ENCODE assay signal across 25 mouse cellular contexts in genomic region chr7:45489578-45489977, GRCm38 (mm10). TPM values are rescaled to one million over a fixed set of nuclear protein-coding genes. Genes with fewer than 3 reads are reported as not detected.
A peak's percentile ranks its signal among the peaks of the same experiment; 100 is the strongest.
DNase-seq lines count a peak whose midpoint lies in the region; ATAC-seq lines count a peak whose summit lies in the region.
"Had no signal": no experiment of that assay in that cellular context is flagged by ENCODE, and none has a peak within 500 bp of the region (broad histone marks: within the 10 kb centered on the region; RNA-seq: fewer than 3 reads in every experiment).

No protein-coding gene starts in this region.

- no peaks in the 10 kb centered on the region for H3K27me3 ChIP-seq in limb, embryonic 13.5 days
- H3K27me3 ChIP-seq in limb, embryonic 10.5 days (ENCODE audit: low read depth, poor library complexity, severe bottlenecking) = no peaks in the 10 kb centered on the region
- H3K27me3 ChIP-seq in liver, embryonic 11.5 days (replicated peaks; ENCODE audit: control insufficient read depth, insufficient read depth, low read length) = no peaks in the 10 kb centered on the region
- no peaks in the 10 kb centered on the region for H3K27me3 ChIP-seq in hindbrain, embryonic 14.5 days (ENCODE audit: control insufficient read depth, insufficient read depth, low read length)
- H3K27me3 ChIP-seq: forebrain, embryonic 13.5 days; lung, embryonic 15.5 days had no signal

- H3K4me2 ChIP-seq in limb, embryonic 13.5 days (replicated peaks) = peak overlapping the region; percentile 71; the same call in 1 of the 2 replicates
- H3K4me2 ChIP-seq in liver, embryonic 11.5 days = peak overlapping the region; percentile 73
- no peak overlapping the region for H3K4me2 ChIP-seq in hindbrain, embryonic 14.5 days (replicated peaks)

- 71% methylated on average over 7 of the region's 7 CpGs for WGBS in limb, embryonic 13.5 days
- WGBS in limb, embryonic 10.5 days = 70% methylated on average over 7 of the region's 7 CpGs
- WGBS in liver, embryonic 11.5 days = 46% methylated on average over 7 of the region's 7 CpGs
- WGBS in hindbrain, embryonic 14.5 days = 83% methylated on average over 7 of the region's 7 CpGs

- peaks cover 32% of the 10 kb centered on the region for H3K4me1 ChIP-seq in limb, embryonic 13.5 days
- H3K4me1 ChIP-seq in limb, embryonic 10.5 days = peaks cover 33% of the 10 kb centered on the region
- H3K4me1 ChIP-seq in liver, embryonic 11.5 days (replicated peaks; ENCODE audit: control insufficient read depth, insufficient read depth, low read length) = peaks cover 43% of the 10 kb centered on the region
- H3K4me1 ChIP-seq in hindbrain, embryonic 14.5 days (replicated peaks; ENCODE audit: control insufficient read depth, insufficient read depth, low read length) = peaks cover 11% of the 10 kb centered on the region; the same call in 1 of the 2 replicates

- H3K36me3 ChIP-seq in limb, embryonic 13.5 days = peaks cover 27% of the 10 kb centered on the region
- H3K36me3 ChIP-seq in limb, embryonic 10.5 days = peaks cover 32% of the 10 kb centered on the region
- H3K36me3 ChIP-seq in liver, embryonic 11.5 days (ENCODE audit: control insufficient read depth, insufficient read depth, low read length) = peaks cover 16% of the 10 kb centered on the region
- peaks cover 28% of the 10 kb centered on the region for H3K36me3 ChIP-seq in hindbrain, embryonic 14.5 days (replicated peaks; ENCODE audit: control insufficient read depth, insufficient read depth)

- no peak overlapping the region for H3K9ac ChIP-seq in limb, embryonic 13.5 days
- no peak overlapping the region for H3K9ac ChIP-seq in liver, embryonic 11.5 days (ENCODE audit: low read depth, low read length)
- H3K9ac ChIP-seq in hindbrain, embryonic 14.5 days = no peak overlapping the region

- H3K9me3 ChIP-seq in limb, embryonic 13.5 days = no peaks in the 10 kb centered on the region
- H3K9me3 ChIP-seq in limb, embryonic 10.5 days (replicated peaks) = no peaks in the 10 kb centered on the region
- no peaks in the 10 kb centered on the region for H3K9me3 ChIP-seq in liver, embryonic 11.5 days (ENCODE audit: control insufficient read depth, low read length)
- no peaks in the 10 kb centered on the region for H3K9me3 ChIP-seq in hindbrain, embryonic 14.5 days (ENCODE audit: control insufficient read depth, low read length)
- H3K9me3 ChIP-seq: forebrain, embryonic 13.5 days; lung, embryonic 15.5 days had no signal

- H3K27ac ChIP-seq in limb, embryonic 13.5 days = no peak overlapping the region
- no peak overlapping the region for H3K27ac ChIP-seq in limb, embryonic 10.5 days
- H3K27ac ChIP-seq in liver, embryonic 11.5 days (ENCODE audit: low read depth, low read length) = 0 out of 2 replicates have a peak overlapping the region, but pooled peaks have one; percentile 5
- no peak overlapping the region for H3K27ac ChIP-seq in hindbrain, embryonic 14.5 days
- H3K27ac ChIP-seq: lung, embryonic 15.5 days; stomach, postnatal 0 days had no signal

- H3K4me3 ChIP-seq in limb, embryonic 13.5 days = no peak overlapping the region
- H3K4me3 ChIP-seq in limb, embryonic 10.5 days = no peak overlapping the region
- no peak overlapping the region for H3K4me3 ChIP-seq in liver, embryonic 11.5 days (ENCODE audit: low read depth, low read length)
- H3K4me3 ChIP-seq in hindbrain, embryonic 14.5 days (replicated peaks; ENCODE audit: low read length) = no peak overlapping the region

- ATAC-seq in limb, embryonic 13.5 days (ENCODE audit: low FRiP score, low read depth) = no peak
- peak; percentile 35 for ATAC-seq in liver, embryonic 11.5 days (replicated peaks; ENCODE audit: low FRiP score)
- peak; percentile 51 for ATAC-seq in megakaryocyte progenitor cell, adult 5-6 weeks (replicated peaks; ENCODE audit: poor library complexity)
- no peak for ATAC-seq in hindbrain, embryonic 14.5 days (ENCODE audit: low FRiP score)
- ATAC-seq: activated CD4-positive, CD25-positive, alpha-beta regulatory T cell, adult 4 months; forebrain, embryonic 13.5 days had no signal

- no peak for DNase-seq in limb, embryonic 10.5 days (ENCODE audit: low spot score)
- DNase-seq in c-Kit-positive CD71-positive TER-119-negative erythroid progenitor cells, embryonic 14.5 days (ENCODE audit: low read depth) = peak; percentile 66
- DNase-seq in liver, embryonic 11.5 days (ENCODE audit: low spot score) = no peak
- no peak for DNase-seq in lung, postnatal 10 days
- no peak for DNase-seq in hindbrain, embryonic 14.5 days (ENCODE audit: low spot score)
- DNase-seq: adrenal gland, postnatal 10 days; gastrocnemius, postnatal 14 days; heart, adult 2 months; kidney, adult 8-10 months; kidney, postnatal 36 days; layer of hippocampus, adult 9-11 months; retina, postnatal 1 day; right cerebral cortex, postnatal 4 days had no signal

RNA-seq across cellular contexts. Expression of gene Dhdh, which starts 1.0 kb away (rescaled TPM):
- 2.9 and 4.0 TPM in 2 replicates for polyA plus RNA-seq in limb, embryonic 13.5 days (2015; fragmentation: Nextera tagmentation; extraction: Ambion mirVana)
- polyA plus RNA-seq in limb, embryonic 10.5 days (2016; fragmentation: Nextera tagmentation; extraction: Ambion mirVana) = 4.9 and 5.8 TPM in 2 replicates
- polyA plus RNA-seq in liver, embryonic 11.5 days (2014; fragmentation: Nextera tagmentation; extraction: Ambion mirVana) = 4.9 and 5.8 TPM in 2 replicates
- total RNA-seq in megakaryocyte progenitor cell, adult 5-6 weeks (2015) = 18.6 and 22.4 TPM in 2 replicates
- total RNA-seq in megakaryocyte progenitor cell, adult 5-6 weeks (2017) = 18.1 and 20.7 TPM in 2 replicates
- 2.8 and 3.6 TPM in 2 replicates for polyA plus RNA-seq in hindbrain, embryonic 14.5 days (2014; fragmentation: Nextera tagmentation; extraction: Ambion mirVana)

RNA-seq across cellular contexts. Expression of gene Gm45808, which starts 3.0 kb away (rescaled TPM):
- polyA plus RNA-seq in limb, embryonic 13.5 days (2015; fragmentation: Nextera tagmentation; extraction: Ambion mirVana) = not detected in 2 replicates
- not detected in 2 replicates for polyA plus RNA-seq in limb, embryonic 10.5 days (2016; fragmentation: Nextera tagmentation; extraction: Ambion mirVana)
- polyA plus RNA-seq in liver, embryonic 11.5 days (2014; fragmentation: Nextera tagmentation; extraction: Ambion mirVana) = not detected in 2 replicates
- not detected in 2 replicates for total RNA-seq in megakaryocyte progenitor cell, adult 5-6 weeks (2015)
- total RNA-seq in megakaryocyte progenitor cell, adult 5-6 weeks (2017) = not detected in 2 replicates
- polyA plus RNA-seq in hindbrain, embryonic 14.5 days (2014; fragmentation: Nextera tagmentation; extraction: Ambion mirVana) = not detected in 2 replicates
- total RNA-seq: megakaryocyte, adult 5-6 weeks had no signal
- polyA plus RNA-seq: activated CD4-positive, CD25-positive, alpha-beta regulatory T cell, adult 4 months; forebrain, embryonic 13.5 days; heart, embryonic 16.5 days; hindbrain, embryonic 11.5 days; intestine, embryonic 14.5 days; limb, embryonic 11.5 days; lung, embryonic 15.5 days; stomach, postnatal 0 days; thymus, postnatal 0 days had no signal

RNA-seq across cellular contexts. Expression of gene Tulp2, which starts 7.9 kb away (rescaled TPM):
- 1.0 and 1.2 TPM in 2 replicates for polyA plus RNA-seq in limb, embryonic 13.5 days (2015; fragmentation: Nextera tagmentation; extraction: Ambion mirVana)
- 1.8 and 2.2 TPM in 2 replicates for polyA plus RNA-seq in limb, embryonic 10.5 days (2016; fragmentation: Nextera tagmentation; extraction: Ambion mirVana)
- 2.3 and 3.2 TPM in 2 replicates for polyA plus RNA-seq in liver, embryonic 11.5 days (2014; fragmentation: Nextera tagmentation; extraction: Ambion mirVana)
- total RNA-seq in megakaryocyte progenitor cell, adult 5-6 weeks (2015) = 0.07 TPM in 1 of 2 replicates, not detected in the other
- total RNA-seq in megakaryocyte progenitor cell, adult 5-6 weeks (2017) = not detected in 2 replicates
- polyA plus RNA-seq in hindbrain, embryonic 14.5 days (2014; fragmentation: Nextera tagmentation; extraction: Ambion mirVana) = 0.13 and 0.35 TPM in 2 replicates
- total RNA-seq: gastrocnemius, postnatal 14 days; heart, adult 2 months; megakaryocyte, adult 5-6 weeks had no signal

RNA-seq across cellular contexts. Expression of gene Nucb1, which starts 20.6 kb away (rescaled TPM):
- polyA plus RNA-seq in limb, embryonic 13.5 days (2015; fragmentation: Nextera tagmentation; extraction: Ambion mirVana) = 215 TPM in 2 replicates
- 116 and 125 TPM in 2 replicates for polyA plus RNA-seq in limb, embryonic 10.5 days (2016; fragmentation: Nextera tagmentation; extraction: Ambion mirVana)
- 149 and 153 TPM in 2 replicates for polyA plus RNA-seq in liver, embryonic 11.5 days (2014; fragmentation: Nextera tagmentation; extraction: Ambion mirVana)
- 112 and 114 TPM in 2 replicates for total RNA-seq in megakaryocyte progenitor cell, adult 5-6 weeks (2015)
- 387 and 408 TPM in 2 replicates for total RNA-seq in megakaryocyte progenitor cell, adult 5-6 weeks (2017)
- 121 and 122 TPM in 2 replicates for polyA plus RNA-seq in hindbrain, embryonic 14.5 days (2014; fragmentation: Nextera tagmentation; extraction: Ambion mirVana)

RNA-seq across cellular contexts. Expression of gene Bax, which starts 22.9 kb away (rescaled TPM):
- 167 and 170 TPM in 2 replicates for polyA plus RNA-seq in limb, embryonic 13.5 days (2015; fragmentation: Nextera tagmentation; extraction: Ambion mirVana)
- polyA plus RNA-seq in limb, embryonic 10.5 days (2016; fragmentation: Nextera tagmentation; extraction: Ambion mirVana) = 248 and 297 TPM in 2 replicates
- 190 and 212 TPM in 2 replicates for polyA plus RNA-seq in liver, embryonic 11.5 days (2014; fragmentation: Nextera tagmentation; extraction: Ambion mirVana)
- 20.7 and 21.5 TPM in 2 replicates for total RNA-seq in megakaryocyte progenitor cell, adult 5-6 weeks (2015)
- total RNA-seq in megakaryocyte progenitor cell, adult 5-6 weeks (2017) = 29.6 and 35.2 TPM in 2 replicates
- polyA plus RNA-seq in hindbrain, embryonic 14.5 days (2014; fragmentation: Nextera tagmentation; extraction: Ambion mirVana) = 182 and 190 TPM in 2 replicates

Comparison
In these comparisons a context has a peak if more than half of its experiments do, and no peak if none do; other contexts are left out.
1. ATAC-seq: peak in liver, embryonic 11.5 days (single experiment) and megakaryocyte progenitor cell, adult 5-6 weeks (single experiment); none in limb, embryonic 13.5 days (single experiment) and hindbrain, embryonic 14.5 days (single experiment).